Mouse (Mus musculus) c-Kit-positive CD71-positive TER-119-negative erythroid progenitor cells, embryonic 14.5 days (primary cell): Measurements from ENCODE around the gene Disc1.
A peak's percentile ranks its signal among the peaks of the same experiment; 100 is the strongest.

Source experiments
- DNase-seq: peaks from one replicate; pipeline ENCODE4 v3.0.0-alpha.2; 2013; ENCODE audit warnings: low read depth

The Disc1 gene

DNA sequence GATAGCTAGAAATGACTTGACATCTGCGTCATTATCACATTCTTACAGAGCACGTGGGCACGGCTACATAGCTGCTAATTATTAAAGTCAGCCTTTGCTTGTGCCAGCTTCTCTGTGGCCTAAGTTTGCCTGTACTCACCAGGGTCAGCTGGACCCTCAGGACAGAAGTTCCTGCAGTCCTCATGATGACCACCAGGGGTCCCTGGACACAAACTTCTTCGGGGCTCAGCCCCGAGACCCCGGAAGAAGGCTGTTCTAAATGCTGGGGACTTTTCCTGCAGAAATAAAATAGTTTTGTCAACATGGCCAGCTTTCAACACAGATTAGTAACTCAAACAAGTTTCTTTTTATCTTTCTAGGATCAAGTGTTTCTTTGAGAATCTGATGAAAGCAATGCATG, 74.3 kb downstream of the Disc1 start:
- no peak for DNase-seq

GRCm38 (mm10) chr8:125130835-125131234, 76.8 kb downstream of the Disc1 start:
- no peak for DNase-seq

DNA sequence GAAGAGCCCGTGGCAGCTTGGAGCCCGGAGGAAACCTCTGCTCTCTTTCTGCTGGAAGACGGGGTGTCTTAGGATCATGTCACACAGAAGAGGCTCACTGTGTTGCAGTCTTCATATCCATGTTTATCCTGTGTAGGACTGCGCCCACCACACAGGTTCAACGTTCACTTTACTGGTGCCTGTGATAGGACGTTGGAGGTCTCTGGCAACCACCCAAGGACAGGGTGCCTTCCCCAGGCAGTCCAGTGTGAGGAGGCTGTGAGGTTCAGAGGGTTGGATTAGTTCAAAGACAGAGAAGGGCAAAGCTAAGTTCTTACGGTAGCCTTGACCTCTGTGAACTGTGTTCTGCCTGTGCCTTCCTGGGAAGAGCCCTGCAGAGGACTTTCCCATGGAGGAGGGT, 77.3 kb downstream of the Disc1 start:
- no peak for DNase-seq

DNA sequence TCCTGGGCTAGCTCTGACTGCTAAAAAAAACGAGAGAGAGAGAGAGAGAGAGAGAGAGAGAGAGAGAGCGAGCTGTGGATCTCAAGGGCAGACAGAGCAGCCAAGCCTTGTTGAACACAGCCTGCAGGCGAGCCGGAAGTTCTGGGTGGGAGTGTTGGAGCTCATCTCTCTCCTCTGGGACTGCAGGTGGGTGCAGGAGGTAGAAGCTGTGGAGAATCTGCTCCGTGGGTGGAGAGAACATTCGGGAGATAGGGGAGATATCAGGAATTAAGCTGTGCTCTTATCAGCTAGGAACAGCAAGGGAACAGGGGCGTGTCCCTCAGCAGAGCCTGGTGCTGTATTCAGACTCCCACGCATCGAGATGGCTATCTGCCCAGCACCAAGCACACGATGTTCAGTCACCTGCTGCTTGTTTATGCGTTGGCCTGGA, 79.7 kb downstream of the Disc1 start:
- peak; percentile 68 for DNase-seq

- DNase-seq, result no peak
These were observed 80.9 kb downstream of the Disc1 start for GRCm38 (mm10) chr8:125134876-125135275.

- DNase-seq, result no peak
These were observed 85.7 kb downstream of the Disc1 start for GRCm38 (mm10) chr8:125139689-125140150.

DNA sequence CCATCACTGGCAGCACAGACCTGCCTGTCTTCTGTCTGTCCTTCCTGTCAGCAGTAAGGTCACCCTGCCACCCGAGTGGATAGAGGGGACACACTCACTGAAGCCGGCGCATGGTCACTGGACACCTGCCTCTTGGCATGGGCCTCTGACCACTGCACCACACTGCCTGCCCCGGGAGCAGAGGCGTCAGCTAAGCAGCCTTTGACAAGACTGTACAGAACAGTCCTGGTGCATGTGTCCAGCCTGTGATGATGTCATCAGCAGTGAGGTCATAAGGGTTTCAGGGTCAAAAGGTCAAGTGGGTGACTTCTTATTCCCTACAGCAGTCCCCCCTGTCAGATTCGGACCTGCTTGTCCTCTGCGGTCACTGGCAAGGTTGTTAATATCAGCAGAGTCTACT, 87.0 kb downstream of the Disc1 start:
- DNase-seq, result no peak

DNA sequence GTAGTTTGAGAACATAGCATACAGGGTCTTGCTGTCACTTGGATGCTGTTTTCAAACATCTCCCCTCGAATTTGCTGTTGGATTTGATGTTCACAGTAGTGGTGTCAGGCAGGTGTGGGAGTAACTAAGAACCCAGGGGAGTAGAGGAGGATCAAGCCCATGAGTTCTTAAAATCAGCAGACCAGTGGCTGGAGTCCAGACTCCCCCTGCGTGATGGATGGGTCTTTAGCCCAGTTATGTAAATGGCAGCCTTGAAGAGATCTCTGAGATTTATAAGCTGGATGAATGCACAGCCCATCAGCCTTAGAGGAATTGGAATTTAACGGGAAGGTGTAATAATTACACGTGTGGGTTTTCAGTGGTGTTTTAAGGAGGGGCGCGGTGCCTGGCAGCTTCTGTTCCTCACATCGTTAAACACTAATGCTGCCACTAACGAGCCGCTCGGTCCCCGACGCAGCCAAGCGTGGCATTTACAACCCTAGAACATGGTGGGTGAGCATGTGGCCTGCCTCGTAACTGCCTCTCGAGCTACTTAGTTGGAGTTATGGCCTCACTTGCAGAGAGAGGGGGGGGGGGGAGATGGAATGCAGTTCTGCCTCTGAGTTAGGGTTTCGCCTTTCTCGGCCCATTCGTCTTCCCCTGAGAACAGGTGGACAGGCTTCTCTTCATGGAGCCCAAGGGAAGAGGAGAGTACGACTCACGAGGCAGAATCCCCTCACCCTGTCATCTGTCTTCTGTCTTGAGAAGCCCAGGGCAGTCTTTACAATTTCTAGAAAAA, 103.1 kb downstream of the Disc1 start:
- DNase-seq, result no peak

GRCm38 (mm10) chr8:125157641-125158005, 103.6 kb downstream of the Disc1 start:
- no peak for DNase-seq

DNA sequence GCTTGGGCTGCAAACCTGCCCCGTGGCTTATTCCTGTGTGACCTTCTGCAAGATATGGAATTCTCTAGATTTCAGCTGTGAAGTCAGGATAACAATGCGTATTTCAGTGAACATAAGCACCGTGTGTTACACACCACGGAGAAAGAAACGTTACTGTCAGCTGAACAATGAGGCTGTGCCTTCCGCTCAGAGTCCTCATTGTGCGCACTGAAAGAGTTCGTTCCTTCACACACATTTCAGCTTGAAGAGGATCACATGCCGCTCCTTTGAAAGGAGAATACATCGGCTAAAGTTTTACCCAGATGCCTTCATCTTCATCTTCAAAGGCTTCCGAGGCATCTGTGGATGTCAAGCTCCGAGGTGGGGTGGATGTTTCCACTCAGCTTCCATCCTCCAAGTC, 105.4 kb downstream of the Disc1 start:
- no peak for DNase-seq

- no peak for DNase-seq
These were observed 109.5 kb downstream of the Disc1 start for GRCm38 (mm10) chr8:125163491-125163890.

GRCm38 (mm10) chr8:125163906-125164305, 109.9 kb downstream of the Disc1 start:
- DNase-seq, result no peak

- DNase-seq, result peak; percentile 20
These were observed 111.8 kb downstream of the Disc1 start for GRCm38 (mm10) chr8:125165505-125166446.

- DNase-seq, result no peak
These were observed 112.5 kb downstream of the Disc1 start for GRCm38 (mm10) chr8:125166545-125166944.

- no peak for DNase-seq
These were observed 113.0 kb downstream of the Disc1 start for GRCm38 (mm10) chr8:125166988-125167387.

GRCm38 (mm10) chr8:125169628-125170027, 115.6 kb downstream of the Disc1 start:
- DNase-seq, result no peak

DNA sequence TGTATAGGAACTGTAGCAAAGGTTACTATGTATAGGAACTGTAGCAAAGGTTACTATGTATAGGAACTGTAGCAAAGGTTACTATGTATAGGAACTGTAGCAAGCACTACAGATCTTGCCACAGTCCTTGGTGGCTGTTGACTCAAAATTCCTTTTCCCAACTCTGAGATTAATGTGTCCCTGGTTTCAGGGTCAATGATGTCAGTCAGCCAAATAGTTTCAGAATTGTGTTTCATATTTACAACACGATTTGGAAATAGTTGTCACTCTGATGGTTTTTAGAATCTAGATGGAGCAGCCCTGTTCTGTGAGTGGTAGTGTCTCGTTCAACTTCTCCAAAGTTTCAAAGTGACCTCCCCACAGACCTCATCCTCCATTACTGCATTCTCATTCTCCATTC, 117.5 kb downstream of the Disc1 start:
- no peak for DNase-seq

DNA sequence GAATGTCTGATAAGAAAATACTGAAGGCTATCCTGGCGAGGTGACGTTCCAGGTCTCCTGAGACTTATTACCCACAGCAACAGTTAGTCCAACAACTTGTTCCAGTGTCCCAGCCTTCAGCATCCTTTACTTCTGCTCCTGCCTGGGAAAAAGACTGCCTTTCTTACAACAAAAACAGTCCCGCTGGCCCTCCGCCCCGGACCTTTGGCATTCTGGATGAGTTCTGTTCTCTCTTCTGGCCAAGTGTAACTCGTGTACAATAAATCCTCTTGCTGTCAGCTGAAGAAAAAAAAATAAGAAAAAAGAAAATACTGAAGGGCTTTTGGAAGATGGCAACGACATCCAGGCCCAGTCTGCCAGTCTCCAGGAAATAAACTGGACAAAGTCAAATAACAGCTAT, 120.2 kb downstream of the Disc1 start:
- no peak for DNase-seq

DNA sequence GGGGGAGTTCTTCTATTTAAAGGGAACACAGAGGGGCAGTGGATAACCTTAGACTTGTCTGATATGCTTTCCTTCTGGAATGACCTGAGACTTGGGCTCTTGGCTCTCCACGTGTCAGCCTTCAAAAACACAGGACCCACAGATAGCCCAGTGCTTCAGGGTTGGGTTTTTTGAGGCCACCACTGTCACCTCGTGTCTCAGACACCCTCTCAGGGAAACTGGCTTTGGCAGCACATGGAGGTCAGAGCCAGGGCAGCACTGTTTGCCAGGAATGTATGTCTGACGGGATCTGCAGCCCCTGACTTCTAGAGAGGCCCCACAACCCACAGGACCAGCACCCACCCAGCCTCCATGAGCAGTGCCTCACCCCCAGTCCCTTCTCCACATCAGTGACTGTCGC, 120.9 kb downstream of the Disc1 start:
- DNase-seq, result no peak

- DNase-seq, result no peak
These were observed 121.7 kb downstream of the Disc1 start for GRCm38 (mm10) chr8:125175661-125176060.

DNA sequence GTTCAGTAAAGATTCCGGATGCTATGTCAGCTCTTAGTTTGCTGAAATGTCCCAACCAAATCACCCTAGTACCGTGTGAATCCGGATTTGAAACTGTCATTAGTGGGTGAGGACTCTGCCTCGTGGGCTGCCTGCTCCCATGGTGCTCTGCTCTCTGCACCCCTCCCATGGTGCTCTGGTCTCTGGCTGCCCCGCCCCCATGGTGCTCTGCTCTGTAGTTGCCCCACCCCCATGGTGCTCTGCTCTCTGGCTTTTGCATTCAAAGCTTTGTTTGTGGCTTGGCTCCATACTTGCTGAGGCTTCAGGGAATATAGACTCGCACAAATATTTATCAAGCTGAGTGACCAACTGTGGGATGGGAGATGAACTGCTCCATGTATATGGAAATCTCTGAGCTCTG, 123.1 kb downstream of the Disc1 start:
- no peak for DNase-seq

DNA sequence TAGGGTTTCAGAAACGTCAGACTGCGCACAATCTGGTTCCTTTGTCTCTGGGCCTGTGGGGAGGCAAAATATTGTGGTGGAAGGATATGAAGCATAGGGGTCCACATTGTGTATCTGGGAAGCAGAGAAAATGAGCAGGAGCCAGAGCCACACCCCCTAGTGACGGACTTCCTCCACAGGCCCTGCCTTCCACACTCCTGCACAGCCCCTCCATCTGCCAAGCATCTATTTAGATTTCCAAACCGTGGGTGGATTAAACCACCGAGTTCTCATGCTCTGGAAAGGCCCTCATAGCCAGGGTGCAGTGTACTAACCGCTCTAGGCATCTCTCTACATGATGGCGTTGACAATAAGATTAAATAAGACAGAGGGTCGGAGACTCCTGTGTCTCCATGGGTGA, 124.0 kb downstream of the Disc1 start:
- no peak for DNase-seq
